ENCODE assay signal across 13 mouse cellular contexts in the genomic region with DNA sequence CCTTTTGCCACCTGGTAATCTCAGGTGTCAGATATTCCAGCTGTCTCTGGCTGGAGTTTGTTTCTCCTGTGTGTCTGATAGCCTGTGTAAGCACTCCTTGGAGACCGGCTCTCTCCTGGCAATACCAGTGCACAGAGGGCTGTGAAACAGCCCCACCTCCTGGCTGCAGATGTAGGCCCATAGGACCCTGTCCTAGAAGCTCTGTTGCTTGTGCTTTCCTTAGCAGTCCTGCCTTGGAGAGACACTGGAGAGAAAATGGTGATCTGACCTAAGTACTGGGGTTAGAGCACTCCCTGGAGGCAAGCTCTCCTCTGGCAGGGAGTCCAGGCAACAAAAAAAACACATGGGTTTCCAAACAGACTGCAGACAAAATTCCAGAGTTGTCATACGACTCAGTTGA.
A peak's percentile ranks its signal among the peaks of the same experiment; 100 is the strongest.
DNase-seq lines count a peak whose midpoint lies in the region; ATAC-seq and TF ChIP-seq lines count a peak whose summit lies in the region.
"Had no signal": no experiment of that assay in that cellular context is flagged by ENCODE, and none has a peak within 500 bp of the region (broad histone marks: within the 10 kb centered on the region; RNA-seq: fewer than 3 reads in every experiment).

No protein-coding gene starts in this region.

- no peak overlapping the region for H3K4me2 ChIP-seq in kidney, embryonic 14.5 days (replicated peaks; ENCODE audit: low read depth, low read length)
- H3K4me2 ChIP-seq in CH12.LX (ENCODE audit: insufficient read depth, low read depth, poor library complexity, severe bottlenecking), result no peak overlapping the region
- H3K4me2 ChIP-seq: liver, embryonic 15.5 days had no signal

- ATAC-seq in kidney, embryonic 14.5 days (ENCODE audit: low FRiP score, low TSS enrichment), result no peak
- ATAC-seq in frontal cortex, adult (ENCODE audit: low TSS enrichment), result no peak
- ATAC-seq: inflammation-experienced regulatory T-cells, adult 6 months had no signal

- in situ Hi-C loops in CH12.LX (cut with MboI; ENCODE audit: low pct_ligation_motif_present, low pct_unique_long_range_greater_than_20kb, low sequenced_read_pairs), result no loop called here

- H3K4me1 ChIP-seq in kidney, embryonic 14.5 days (ENCODE audit: control insufficient read depth, insufficient read depth, low read length), result no peaks in the 10 kb centered on the region
- no peaks in the 10 kb centered on the region for H3K4me1 ChIP-seq in CH12.LX (ENCODE audit: control insufficient read depth in 1 of 2, insufficient read depth in 2 of 2)
- no peaks in the 10 kb centered on the region for H3K4me1 ChIP-seq in midbrain, embryonic 10.5 days
- H3K4me1 ChIP-seq: forebrain, embryonic 10.5 days; liver, embryonic 15.5 days had no signal

- no peaks in the 10 kb centered on the region for H3K36me3 ChIP-seq in kidney, embryonic 14.5 days (ENCODE audit: control insufficient read depth, insufficient read depth, low read length)
- no peaks in the 10 kb centered on the region for H3K36me3 ChIP-seq in CH12.LX (replicated peaks in 1 of 2; ENCODE audit: control insufficient read depth in 1 of 2, insufficient read depth in 1 of 2, low read length in 1 of 2)
- no peaks in the 10 kb centered on the region for H3K36me3 ChIP-seq in midbrain, embryonic 10.5 days
- H3K36me3 ChIP-seq: forebrain, embryonic 10.5 days; liver, embryonic 15.5 days had no signal

- no peak for TF ChIP-seq EP300 in CH12.LX (IDR thresholded peaks at IDR 0.05; ENCODE audit: low read length)

- H3K27ac ChIP-seq in kidney, embryonic 14.5 days (ENCODE audit: low read depth, low read length), result no peak overlapping the region
- no peak overlapping the region for H3K27ac ChIP-seq in CH12.LX (ENCODE audit: insufficient read depth, low read depth)
- no peak overlapping the region for H3K27ac ChIP-seq in midbrain, embryonic 10.5 days (replicated peaks)
- H3K27ac ChIP-seq: forebrain, embryonic 10.5 days; liver, embryonic 15.5 days had no signal

- H3K27me3 ChIP-seq in kidney, embryonic 14.5 days (ENCODE audit: control insufficient read depth, insufficient read depth, low read length), result no peaks in the 10 kb centered on the region
- no peaks in the 10 kb centered on the region for H3K27me3 ChIP-seq in CH12.LX (replicated peaks)
- H3K27me3 ChIP-seq in midbrain, embryonic 10.5 days (ENCODE audit: low read depth, poor library complexity, severe bottlenecking), result no peaks in the 10 kb centered on the region
- H3K27me3 ChIP-seq: liver, embryonic 15.5 days had no signal

- no peak overlapping the region for H3K9ac ChIP-seq in kidney, embryonic 14.5 days (ENCODE audit: low read depth, low read length)
- H3K9ac ChIP-seq in CH12.LX (ENCODE audit: insufficient read depth, low read depth), result no peak overlapping the region
- H3K9ac ChIP-seq: liver, embryonic 15.5 days had no signal

- H3K79me2 ChIP-seq in CH12.LX (replicated peaks; ENCODE audit: control insufficient read depth, extremely low read depth, insufficient read depth, poor library complexity, severe bottlenecking), result no peaks in the 10 kb centered on the region

- TF ChIP-seq CTCF in CH12.LX (conservative IDR thresholded peaks at IDR 0.05 in 1 of 2, IDR thresholded peaks at IDR 0.05 in 1 of 2; ENCODE audit: low read depth in 2 of 2, low read length in 2 of 2), result peak in 1 of 2 experiments; percentile 51; a peak in 2 of 4 replicates

- WGBS in kidney, embryonic 14.5 days, result 60% methylated on average over 2 of the region's 2 CpGs
- 65% methylated on average over 2 of the region's 2 CpGs for WGBS in midbrain, embryonic 10.5 days

- peak; percentile 11 for DNase-seq in kidney, postnatal 10 days
- DNase-seq in 3T3-L1 (ENCODE audit: low read depth, low spot score), result peak; percentile 53
- DNase-seq in CH12.LX (ENCODE audit: extremely low read depth), result peak; percentile 10
- peak; percentile 3 for DNase-seq in adrenal gland, postnatal 25 days
- DNase-seq in midbrain, embryonic 10.5 days (ENCODE audit: low spot score), result no peak
- no peak for DNase-seq in MN1 (ENCODE audit: low spot score)
- DNase-seq: cerebellum, adult 18-20 months; right cerebral cortex, postnatal 4 days had no signal

- dilution Hi-C loops in CH12.LX (cut with MboI; ENCODE audit: extremely low pct_ligation_motif_present, extremely low pct_unique_long_range_greater_than_20kb, low sequenced_read_pairs), result no loop called here

- no peaks in the 10 kb centered on the region for H3K9me3 ChIP-seq in kidney, embryonic 14.5 days (ENCODE audit: control insufficient read depth, low read length)
- no peaks in the 10 kb centered on the region for H3K9me3 ChIP-seq in CH12.LX (replicated peaks; ENCODE audit: low read length)
- H3K9me3 ChIP-seq in midbrain, embryonic 10.5 days (replicated peaks), result no peaks in the 10 kb centered on the region
- H3K9me3 ChIP-seq: forebrain, embryonic 10.5 days; liver, embryonic 15.5 days had no signal

- no peak for TF ChIP-seq POLR2A in CH12.LX (IDR thresholded peaks at IDR 0.05; ENCODE audit: low read depth, low read length)

- TF ChIP-seq RAD21 in CH12.LX (IDR thresholded peaks at IDR 0.05; ENCODE audit: low read depth, low read length), result peak; percentile 45

- H3K4me3 ChIP-seq in kidney, embryonic 14.5 days (ENCODE audit: low read length), result no peak overlapping the region
- no peak overlapping the region for H3K4me3 ChIP-seq in CH12.LX (replicated peaks in 1 of 3; ENCODE audit: low read depth in 2 of 3, low read length in 2 of 3, poor library complexity in 1 of 3)
- H3K4me3 ChIP-seq in midbrain, embryonic 10.5 days, result no peak overlapping the region
- H3K4me3 ChIP-seq: forebrain, embryonic 10.5 days; liver, embryonic 15.5 days had no signal

TF ChIP-seq in CH12.LX, 34 proteins besides CTCF, POLR2A, EP300 and RAD21:
- TF ChIP-seq USF2 (conservative IDR thresholded peaks at IDR 0.05; ENCODE audit: low read depth, low read length) (no peak), SMC3 (IDR thresholded peaks at IDR 0.05; ENCODE audit: low read depth, low read length) (peak; percentile 44), JUND (conservative IDR thresholded peaks at IDR 0.05; ENCODE audit: low read depth, low read length) (no peak), ZMIZ1 (IDR thresholded peaks at IDR 0.05; ENCODE audit: low read depth, low read length) (no peak)
TF ChIP-seq in CH12.LX: peak in this region for 1.

Comparison
In these comparisons a context has a peak if more than half of its experiments do, and no peak if none do; other contexts are left out.
1. DNase-seq: peak in kidney, postnatal 10 days (single experiment), 3T3-L1 (single experiment), CH12.LX (single experiment) and adrenal gland, postnatal 25 days (single experiment); none in midbrain, embryonic 10.5 days (single experiment) and MN1 (single experiment).